Mouse (Mus musculus) bone marrow, adult 2 months (tissue): Measurements from ENCODE around the gene 1190005I06Rik. TPM values are rescaled to one million over a fixed set of nuclear protein-coding genes. Genes with fewer than 3 reads are reported as not detected.

Source experiments
- H3K27ac ChIP-seq: fragments of 200-500 bp; 2 replicates; pipeline ENCODE4 v1.5.1; 2012; ENCODE audit warnings: low read depth, mild to moderate bottlenecking, control low read depth, inconsistent platforms, low read length; ENCODE audit not compliant: control insufficient read depth, poor library complexity, insufficient read depth
- H3K4me1 ChIP-seq: fragments of 200-500 bp; 2 replicates; pipeline ENCODE4 v1.6.1; 2011; ENCODE audit warnings: low read length; ENCODE audit not compliant: control insufficient read depth, insufficient read depth
- H3K4me3 ChIP-seq: fragments of 200-500 bp; replicated peaks from 2 replicates; pipeline ENCODE3; 2011; ENCODE audit warnings: mild to moderate bottlenecking, low read depth, low read length, control low read depth; ENCODE audit not compliant: control insufficient read depth
- CTCF ChIP-seq: fragments of 200-500 bp; IDR thresholded peaks from 2 replicates; pipeline ENCODE4 v1.5.1; 2011; ENCODE audit warnings: low read length, control low read depth; ENCODE audit not compliant: control insufficient read depth, insufficient read depth
- POLR2A ChIP-seq: fragments of 200-500 bp; IDR thresholded peaks from 2 replicates; pipeline ENCODE4 v1.6.1; 2011; ENCODE audit warnings: low read depth, mild to moderate bottlenecking, control low read depth, low read length, borderline replicate concordance; ENCODE audit not compliant: control insufficient read depth
- WGBS: fragments of 180-500 bp; shearing (Covaris S2); methylation state at CpG from one replicate; pipeline ENCODE4 v1.1.7; 2018; 5-methylcytosine and 5-hydroxymethylcytosine counted together
- polyA plus RNA-seq: library from polyadenylated mRNA; stranded (reverse); fragments of >200 nt; gene quantifications from 2 replicates; pipeline ENCODE4 v1.2.4, GENCODE M21; 2011; ENCODE audit warnings: low replicate concordance; ENCODE audit not compliant: missing spikeins, insufficient read depth, insufficient read length

The 1190005I06Rik gene
- polyA plus RNA-seq, 1 experiment: not detected

DNA sequence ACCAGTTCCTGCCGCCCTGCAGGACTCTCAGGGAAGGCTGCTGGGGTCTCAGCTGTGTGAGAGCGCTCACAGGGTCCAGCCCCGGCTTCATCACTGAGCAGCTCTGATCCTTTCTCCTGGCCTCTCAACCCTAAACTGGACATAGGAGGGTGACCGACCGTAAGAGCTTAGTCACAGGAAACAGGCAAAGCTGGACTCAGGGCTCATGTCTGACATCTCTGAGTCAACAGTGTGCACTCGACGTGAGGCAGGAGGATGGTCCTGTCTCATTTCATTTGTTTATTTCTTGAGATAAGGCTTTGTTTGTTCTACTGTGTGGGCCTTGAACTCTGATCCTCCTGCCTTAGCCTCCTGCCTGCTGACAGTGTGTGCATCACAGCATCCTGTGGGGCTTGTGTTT is 27.0 kb downstream of the 1190005I06Rik start:
- no peak overlapping the region for H3K27ac ChIP-seq
- WGBS: 81% methylated on average over 7 of the region's 7 CpGs
- TF ChIP-seq POLR2A (no peak), CTCF (no peak)
- H3K4me3 ChIP-seq: no peak overlapping the region
- H3K4me1 ChIP-seq: peaks cover 1% of the 10 kb centered on the region

DNA sequence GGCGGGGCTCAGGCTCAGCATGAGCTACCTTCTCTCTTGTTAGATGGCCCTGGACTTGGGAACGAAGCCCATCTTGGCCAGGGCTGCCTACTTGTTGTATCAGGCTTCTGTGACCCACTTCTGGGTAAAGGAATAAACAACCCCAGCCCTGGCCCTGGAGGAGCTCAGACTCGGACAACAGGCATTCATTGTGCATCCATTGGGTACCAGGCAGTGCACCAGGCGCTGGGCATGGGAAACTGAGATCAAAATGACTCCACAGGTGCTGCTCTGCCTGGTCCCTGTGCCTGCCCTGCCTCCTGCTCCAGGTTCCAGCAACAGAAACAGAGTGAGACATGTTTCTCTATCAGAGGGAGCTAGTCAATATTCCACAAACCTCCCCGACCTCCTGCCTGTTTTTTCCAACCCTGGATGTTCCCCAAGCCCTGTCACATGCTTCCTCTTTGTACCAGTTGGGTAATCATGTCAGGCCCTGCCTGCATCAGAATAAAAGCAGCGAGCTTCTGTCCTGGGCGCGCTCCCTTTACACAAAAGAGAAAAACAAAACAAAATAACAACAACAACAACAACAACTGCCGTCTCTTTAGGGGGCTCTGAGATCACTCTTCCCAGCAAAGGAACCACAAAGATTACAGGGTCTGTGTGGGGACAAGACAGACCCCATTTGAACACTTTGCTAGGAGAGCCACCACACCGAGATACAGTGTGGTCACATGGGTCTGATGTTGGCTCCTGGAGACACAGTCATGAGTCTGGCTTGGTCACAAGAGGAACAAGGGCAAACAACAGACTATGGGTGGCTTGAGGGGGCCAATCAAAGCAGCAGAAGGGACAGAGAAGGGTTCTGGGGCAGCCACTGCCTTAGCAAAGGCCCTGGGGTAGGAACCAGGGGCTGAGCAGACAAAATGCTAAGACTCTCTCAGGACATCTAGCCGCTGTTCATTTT is 27.9 kb downstream of the 1190005I06Rik start:
- Histone ChIP-seq H3K4me1 (no peaks in the 10 kb centered on the region; the same call in none of the 2 replicates), H3K4me3 (no peak overlapping the region), H3K27ac (no peak overlapping the region)
- TF ChIP-seq CTCF (no peak), POLR2A (no peak)
- 53% methylated on average over 11 of the region's 11 CpGs for WGBS

DNA sequence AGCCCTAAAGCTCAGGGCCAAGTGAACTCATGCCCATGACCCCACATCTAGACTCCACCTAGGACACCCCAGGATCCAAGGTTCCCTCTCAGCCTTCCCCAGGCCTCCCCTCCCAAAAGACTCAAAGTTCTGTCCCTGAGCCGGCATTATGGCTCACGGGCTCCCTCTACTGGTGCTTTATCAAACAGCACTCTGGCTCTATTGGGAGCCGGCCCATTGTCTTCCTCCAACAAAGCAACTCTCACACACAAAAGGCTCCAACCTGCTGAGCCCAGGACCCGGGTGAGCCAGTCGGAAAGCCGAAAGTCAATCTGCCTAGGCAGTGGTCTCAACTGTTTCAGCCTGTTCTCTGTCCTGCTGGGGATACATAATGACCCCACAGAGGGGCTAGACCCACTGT is 29.3 kb downstream of the 1190005I06Rik start:
- WGBS: under 1% methylated on average over 6 of the region's 6 CpGs
- H3K27ac ChIP-seq: no peak overlapping the region
- no peaks in the 10 kb centered on the region; the same call in none of the 2 replicates for H3K4me1 ChIP-seq
- no peak for TF ChIP-seq POLR2A
- peak; percentile 78 for TF ChIP-seq CTCF
- no peak overlapping the region for H3K4me3 ChIP-seq

DNA sequence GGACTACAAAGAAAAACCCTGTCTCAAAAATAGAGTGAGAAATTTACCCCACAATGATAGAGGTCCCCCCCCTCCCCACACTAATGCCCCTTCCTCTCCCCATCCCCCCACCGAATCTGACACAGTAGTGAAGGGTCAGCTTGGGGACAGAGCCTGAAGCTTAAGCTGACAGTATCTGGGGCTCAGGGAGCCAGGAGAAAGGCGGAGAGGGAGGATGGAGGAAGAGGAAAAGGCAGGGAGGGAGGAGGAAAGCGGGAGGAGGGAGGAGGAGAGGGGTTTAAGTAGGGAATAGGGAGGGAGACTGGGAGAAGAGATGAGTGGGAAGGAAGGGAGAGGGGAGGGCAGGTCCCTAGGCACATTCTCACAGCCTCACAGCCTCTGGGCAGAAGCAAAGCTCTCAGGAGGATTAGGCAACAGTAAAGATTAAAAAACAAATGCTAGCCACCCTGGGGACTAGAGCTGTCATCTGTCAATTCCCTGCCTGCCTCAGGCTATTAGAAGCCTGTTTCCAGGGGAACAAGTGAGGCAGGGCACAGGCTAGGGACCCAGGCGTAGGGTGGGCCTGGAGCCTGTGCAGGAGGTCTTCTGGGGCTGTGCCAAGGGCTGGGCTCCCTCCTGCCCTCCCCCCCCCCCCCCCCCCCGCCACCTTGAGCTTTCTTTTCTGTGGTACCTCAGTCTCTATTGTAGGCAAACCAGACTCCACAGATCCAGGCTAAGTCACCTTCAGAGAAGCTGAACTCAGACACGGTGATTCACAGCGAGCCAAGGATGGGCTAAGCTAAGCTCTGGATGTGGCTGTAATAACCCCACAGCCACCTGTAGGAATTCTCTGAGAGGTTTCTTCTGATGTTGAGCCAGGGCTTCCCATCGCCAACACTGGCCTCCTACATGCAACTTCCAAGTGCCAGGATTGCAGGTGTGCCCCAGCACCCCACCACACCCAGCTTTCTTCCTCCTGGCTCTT is 30.5 kb downstream of the 1190005I06Rik start:
- 75% methylated on average over 8 of the region's 8 CpGs for WGBS
- TF ChIP-seq CTCF (no peak), POLR2A (no peak)
- H3K4me1 ChIP-seq: no peaks in the 10 kb centered on the region; the same call in none of the 2 replicates
- H3K4me3 ChIP-seq: no peak overlapping the region
- no peak overlapping the region for H3K27ac ChIP-seq

DNA sequence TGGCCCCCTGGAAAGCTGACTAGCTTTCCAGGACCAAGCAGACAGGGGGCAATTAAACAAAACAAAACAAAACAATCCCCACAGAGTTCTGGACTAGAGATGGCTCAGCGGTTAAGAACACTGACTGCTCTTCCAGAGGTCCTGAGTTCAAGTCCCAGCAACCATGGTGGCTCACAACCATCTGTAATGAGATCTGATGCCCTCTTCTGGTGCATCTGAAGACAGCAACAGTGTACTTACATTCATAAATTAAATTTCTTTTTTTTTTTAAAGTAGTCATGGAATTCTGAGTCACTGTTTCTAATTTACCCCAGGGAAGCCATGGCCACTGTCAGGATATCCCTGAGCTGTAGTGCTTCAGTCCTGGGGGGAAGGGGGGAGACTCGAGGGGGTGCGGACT is 32.9 kb downstream of the 1190005I06Rik start:
- no peak for TF ChIP-seq POLR2A
- TF ChIP-seq CTCF: no peak
- Histone ChIP-seq H3K27ac (no peak overlapping the region), H3K4me1 (no peaks in the 10 kb centered on the region; the same call in 1 of the 2 replicates), H3K4me3 (no peak overlapping the region)
- whole genome bisulfite sequencing: 74% methylated on average over 3 of the region's 3 CpGs

DNA sequence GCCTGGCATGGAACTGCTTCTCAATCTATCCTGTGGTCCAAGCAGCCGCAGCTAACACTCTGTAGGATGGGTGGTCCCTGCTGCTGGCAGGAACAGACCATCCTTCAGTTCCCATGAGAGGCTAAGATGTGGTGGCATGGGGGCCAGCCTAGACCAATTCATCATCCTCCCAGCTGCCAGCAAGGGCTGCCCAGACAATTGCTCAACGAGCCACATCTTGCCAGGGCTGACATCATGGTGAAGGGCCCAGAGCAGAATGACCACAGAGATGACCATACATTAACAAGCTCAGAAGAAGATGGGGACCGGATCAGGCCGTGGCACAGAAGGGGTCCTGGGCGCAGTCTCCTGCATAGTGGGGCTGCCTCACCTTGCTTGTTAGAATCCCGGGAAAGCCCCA is 36.6 kb downstream of the 1190005I06Rik start:
- TF ChIP-seq CTCF: no peak
- TF ChIP-seq POLR2A: no peak
- WGBS: 80% methylated on average over 6 of the region's 6 CpGs
- no peaks in the 10 kb centered on the region for H3K4me1 ChIP-seq
- no peak overlapping the region for H3K4me3 ChIP-seq
- H3K27ac ChIP-seq: no peak overlapping the region

DNA sequence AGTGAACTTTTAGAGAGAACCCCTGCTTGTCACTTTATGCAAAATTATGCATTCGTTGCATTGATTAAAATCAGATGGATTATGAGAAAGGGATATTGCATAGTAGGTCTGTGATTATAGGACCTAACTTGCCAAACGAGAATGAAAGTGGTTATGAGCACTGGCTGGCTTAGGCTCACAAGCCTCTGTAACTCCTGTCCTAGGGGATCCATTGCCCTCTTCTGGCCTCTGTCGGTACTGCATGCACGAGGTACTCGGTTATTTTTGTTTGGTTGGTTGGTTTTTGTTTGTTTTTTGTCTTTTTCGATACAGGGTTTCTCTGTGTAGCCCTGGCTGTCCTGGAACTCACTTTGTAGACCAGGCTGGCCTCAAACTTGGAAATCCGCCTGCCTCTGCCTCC is 39.5 kb downstream of the 1190005I06Rik start:
- TF ChIP-seq POLR2A (no peak), CTCF (peak; percentile 79)
- H3K4me1 ChIP-seq: no peaks in the 10 kb centered on the region
- H3K4me3 ChIP-seq: no peak overlapping the region
- no peak overlapping the region for H3K27ac ChIP-seq
- WGBS: 9% methylated on average over 7 of the region's 7 CpGs

DNA sequence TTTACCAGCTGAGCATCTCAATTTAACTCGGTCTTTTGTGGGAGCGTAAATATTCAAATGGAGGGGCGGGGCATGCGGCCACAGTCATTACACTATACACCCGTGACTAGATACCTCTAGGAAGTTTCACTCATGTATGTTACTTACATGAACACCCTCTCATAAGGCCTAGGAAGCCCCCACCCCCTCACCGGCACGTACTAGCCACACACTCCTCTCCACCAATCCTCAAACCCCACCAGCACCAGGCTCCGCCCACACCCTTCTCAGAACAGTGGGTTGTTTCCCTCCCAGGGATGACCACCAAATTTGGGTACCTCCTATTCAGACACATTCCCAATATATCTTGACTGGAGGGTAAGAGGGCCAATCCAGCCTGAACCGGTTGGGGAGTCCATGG is 40.0 kb downstream of the 1190005I06Rik start:
- Histone ChIP-seq H3K4me1 (no peaks in the 10 kb centered on the region), H3K27ac (no peak overlapping the region), H3K4me3 (no peak overlapping the region)
- TF ChIP-seq POLR2A (no peak), CTCF (no peak)
- 69% methylated on average over 9 of the region's 9 CpGs for WGBS
